Mouse (Mus musculus): ENCODE results near the gene Npepl1. TPM values are rescaled to one million over a fixed set of nuclear protein-coding genes. Genes with fewer than 3 reads are reported as not detected.

The Npepl1 gene
- polyA plus RNA-seq, 1 experiment = 50.6 TPM

DNA sequence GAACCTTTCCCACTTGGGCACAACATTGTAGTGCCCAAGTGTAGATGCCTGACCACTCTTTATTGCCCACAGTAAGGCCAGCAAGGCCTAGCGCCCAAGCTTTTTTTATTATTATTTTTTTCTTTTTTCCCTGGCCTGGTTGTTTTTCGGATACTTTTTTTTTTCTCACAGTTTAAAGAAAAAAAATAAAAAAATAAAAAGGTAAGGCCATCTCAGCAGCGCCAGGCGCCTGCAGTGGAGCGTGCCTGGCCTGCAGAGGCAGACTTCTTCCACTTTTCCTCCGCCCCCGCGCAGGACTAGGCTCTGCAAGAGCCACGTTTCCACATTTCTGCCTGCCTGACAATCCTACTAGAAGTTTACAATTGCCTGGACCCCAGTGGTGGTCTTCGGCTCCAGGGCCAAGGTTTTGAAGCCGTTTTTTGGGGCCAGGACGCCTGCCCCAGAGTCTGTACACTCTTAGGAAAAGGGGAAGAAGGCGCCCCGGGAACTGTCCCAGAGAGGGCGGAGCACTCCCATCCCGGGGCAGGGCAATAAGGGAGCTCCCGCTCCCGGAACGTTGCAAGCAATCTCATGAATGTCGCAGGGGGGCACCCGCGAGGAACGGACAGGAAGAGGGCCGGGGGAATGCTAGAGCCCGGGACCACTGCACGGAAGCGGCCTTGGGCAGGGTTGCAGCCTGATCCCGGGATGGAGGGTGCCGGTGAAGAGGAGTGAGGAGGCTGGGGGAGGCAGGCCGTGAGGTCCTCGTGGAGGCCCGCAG, 34.3 kb upstream of the Npepl1 start, which contains the start of gene Stx16:
Gene Stx16 (plus strand): TSS at position 636 of the 760 bp plus-strand sequence.
- H3K36me3 ChIP-seq (ENCODE audit: control insufficient read depth, insufficient read depth) = no peaks in the 10 kb centered on the region
- H3K27me3 ChIP-seq (ENCODE audit: control insufficient read depth, insufficient read depth, insufficient read length) = no peaks in the 10 kb centered on the region
- H3K79me2 ChIP-seq (ENCODE audit: control insufficient read depth, insufficient read depth) = peaks cover 48% of the 10 kb centered on the region
- H3K79me3 ChIP-seq (ENCODE audit: low read depth) = peaks cover 41% of the 10 kb centered on the region
- TF ChIP-seq FOSL1 (IDR thresholded peaks at IDR 0.05; ENCODE audit: insufficient read depth, low read length, poor library complexity, severe bottlenecking) = no peak
- TF ChIP-seq MYOG (IDR thresholded peaks at IDR 0.05; ENCODE audit: control insufficient read depth, extremely low read depth, insufficient read length) = no peak
- TF ChIP-seq USF1 (IDR thresholded peaks at IDR 0.05; ENCODE audit: low read depth) = no peak
- peak; percentile 82 for TF ChIP-seq MAX (IDR thresholded peaks at IDR 0.05)
- TF ChIP-seq MYOD1 (IDR thresholded peaks at IDR 0.05; ENCODE audit: control insufficient read depth, insufficient read length, low read depth) = no peak
- no peak for TF ChIP-seq CTCF (IDR thresholded peaks at IDR 0.05; ENCODE audit: control insufficient read depth, insufficient read depth, insufficient read length)
- no peak for TF ChIP-seq CEBPB (IDR thresholded peaks at IDR 0.05; ENCODE audit: low read depth)
- H3K4me3 ChIP-seq (ENCODE audit: insufficient read depth, poor library complexity, severe bottlenecking) = peak within 1 kb of the TSS; percentile 98
- peak within 1 kb of the TSS; percentile 77 for H3ac ChIP-seq (ENCODE audit: control insufficient read depth, insufficient read length, low read depth)

DNA sequence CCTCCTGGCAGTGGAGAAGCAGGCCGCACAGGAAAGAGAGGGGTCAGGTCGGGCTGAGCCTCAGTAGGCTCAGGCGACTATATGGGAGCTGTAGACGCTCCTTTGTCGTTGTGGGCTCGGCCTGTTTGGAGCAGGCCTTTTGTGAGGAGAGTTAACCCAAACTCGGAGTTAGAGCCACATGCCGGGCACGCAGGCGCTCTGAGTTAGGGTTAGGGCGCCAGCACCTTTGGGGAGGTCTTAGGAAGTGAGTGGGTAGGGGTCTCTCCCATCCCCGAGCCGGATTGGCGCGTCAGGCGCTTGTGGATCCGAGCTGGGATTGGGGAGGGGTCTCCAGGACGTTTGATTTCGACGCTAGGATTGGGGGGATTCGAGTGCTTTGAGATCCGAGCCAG, 33.7 kb upstream of the Npepl1 start:
- H3K36me3 ChIP-seq (ENCODE audit: control insufficient read depth, insufficient read depth) = no peaks in the 10 kb centered on the region
- peak overlapping the region; percentile 98 for H3K4me3 ChIP-seq (ENCODE audit: insufficient read depth, poor library complexity, severe bottlenecking)
- no peak for TF ChIP-seq MAX (IDR thresholded peaks at IDR 0.05)
- TF ChIP-seq CTCF (IDR thresholded peaks at IDR 0.05; ENCODE audit: control insufficient read depth, insufficient read depth, insufficient read length) = no peak
- TF ChIP-seq USF1 (IDR thresholded peaks at IDR 0.05; ENCODE audit: low read depth) = no peak
- no peak for TF ChIP-seq MYOG (IDR thresholded peaks at IDR 0.05; ENCODE audit: control insufficient read depth, extremely low read depth, insufficient read length)
- no peak for TF ChIP-seq CEBPB (IDR thresholded peaks at IDR 0.05; ENCODE audit: low read depth)
- TF ChIP-seq FOSL1 (IDR thresholded peaks at IDR 0.05; ENCODE audit: insufficient read depth, low read length, poor library complexity, severe bottlenecking) = no peak
- TF ChIP-seq MYOD1 (IDR thresholded peaks at IDR 0.05; ENCODE audit: control insufficient read depth, insufficient read length, low read depth) = no peak
- peaks cover 54% of the 10 kb centered on the region for H3K79me2 ChIP-seq (ENCODE audit: control insufficient read depth, insufficient read depth)
- peak overlapping the region; percentile 77 for H3ac ChIP-seq (ENCODE audit: control insufficient read depth, insufficient read length, low read depth)
- peaks cover 47% of the 10 kb centered on the region for H3K79me3 ChIP-seq (ENCODE audit: low read depth)
- no peaks in the 10 kb centered on the region for H3K27me3 ChIP-seq (ENCODE audit: control insufficient read depth, insufficient read depth, insufficient read length)

DNA sequence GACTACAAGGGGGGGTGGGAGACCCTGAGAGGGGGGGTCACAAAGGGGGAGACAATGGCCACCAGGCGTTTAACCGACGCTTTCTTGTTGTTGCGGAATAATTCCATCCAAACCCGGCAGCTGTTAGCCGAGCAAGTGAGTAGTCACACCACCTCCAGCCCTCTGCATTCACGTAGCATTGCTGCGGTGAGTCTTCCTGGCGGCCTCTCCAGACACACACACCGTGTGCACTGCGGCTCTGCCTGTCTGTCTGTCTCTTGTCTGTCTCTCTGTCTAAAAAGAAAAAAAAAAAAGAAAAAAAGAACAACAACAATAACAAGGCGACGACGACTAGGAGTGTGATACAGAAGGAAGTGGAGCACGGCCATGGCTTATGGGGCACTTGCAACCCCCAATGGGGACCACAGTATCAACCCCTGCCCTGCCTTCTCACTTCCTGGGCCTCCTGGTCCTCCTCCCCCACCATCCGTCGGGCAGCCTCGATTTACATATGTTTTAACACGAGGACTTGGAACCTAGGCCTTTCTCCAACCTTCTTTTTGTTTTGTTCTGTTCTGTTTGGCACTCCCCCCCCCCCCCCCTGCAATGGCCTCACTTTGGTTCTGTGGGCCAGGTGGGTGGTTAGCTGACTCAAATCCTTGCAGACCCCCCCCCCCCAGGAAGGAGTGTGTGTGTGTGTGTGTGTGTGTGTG, 33.0 kb upstream of the Npepl1 start:
- Histone ChIP-seq H3K36me3 (ENCODE audit: control insufficient read depth, insufficient read depth) (no peaks in the 10 kb centered on the region), H3K79me2 (ENCODE audit: control insufficient read depth, insufficient read depth) (peaks cover 61% of the 10 kb centered on the region), H3ac (ENCODE audit: control insufficient read depth, insufficient read length, low read depth) (peak overlapping the region; percentile 77), H3K27me3 (ENCODE audit: control insufficient read depth, insufficient read depth, insufficient read length) (no peaks in the 10 kb centered on the region), H3K79me3 (ENCODE audit: low read depth) (peaks cover 54% of the 10 kb centered on the region), H3K4me3 (ENCODE audit: insufficient read depth, poor library complexity, severe bottlenecking) (peak overlapping the region; percentile 98)
- TF ChIP-seq MYOG (IDR thresholded peaks at IDR 0.05; ENCODE audit: control insufficient read depth, extremely low read depth, insufficient read length) (no peak), MAX (IDR thresholded peaks at IDR 0.05) (no peak), CEBPB (IDR thresholded peaks at IDR 0.05; ENCODE audit: low read depth) (no peak), FOSL1 (IDR thresholded peaks at IDR 0.05; ENCODE audit: insufficient read depth, low read length, poor library complexity, severe bottlenecking) (no peak), MYOD1 (IDR thresholded peaks at IDR 0.05; ENCODE audit: control insufficient read depth, insufficient read length, low read depth) (no peak), CTCF (IDR thresholded peaks at IDR 0.05; ENCODE audit: control insufficient read depth, insufficient read depth, insufficient read length) (no peak), USF1 (IDR thresholded peaks at IDR 0.05; ENCODE audit: low read depth) (no peak)

DNA sequence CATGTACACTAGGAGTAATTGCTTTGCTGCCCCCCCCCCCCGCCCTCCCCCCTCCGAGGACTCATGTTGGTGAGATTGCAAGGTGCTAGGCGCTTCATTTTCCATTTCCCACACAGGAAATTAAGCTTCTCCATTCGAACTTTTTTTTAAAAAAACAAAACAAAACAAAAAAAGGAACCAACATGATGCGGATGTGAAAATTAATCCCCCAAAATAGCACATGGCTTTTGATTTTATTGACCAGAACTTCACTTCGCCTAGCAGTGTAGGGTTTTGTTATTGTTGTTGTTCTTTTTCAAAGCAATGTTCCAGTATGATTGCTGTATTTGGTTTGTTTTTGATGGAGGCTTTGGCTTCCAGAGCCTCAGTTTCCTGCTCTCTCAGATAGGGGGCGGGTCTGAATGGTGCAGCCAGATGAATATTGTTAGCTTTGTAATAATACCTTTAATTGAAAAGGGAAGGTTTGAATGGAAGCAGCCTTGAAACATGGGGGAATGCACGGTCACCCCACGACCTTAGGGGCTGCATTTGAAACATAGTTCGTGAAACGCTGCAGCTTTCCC, 32.3 kb upstream of the Npepl1 start:
- TF ChIP-seq CTCF (IDR thresholded peaks at IDR 0.05; ENCODE audit: control insufficient read depth, insufficient read depth, insufficient read length) (no peak), MYOG (IDR thresholded peaks at IDR 0.05; ENCODE audit: control insufficient read depth, extremely low read depth, insufficient read length) (no peak), MYOD1 (IDR thresholded peaks at IDR 0.05; ENCODE audit: control insufficient read depth, insufficient read length, low read depth) (no peak), CEBPB (IDR thresholded peaks at IDR 0.05; ENCODE audit: low read depth) (no peak), USF1 (IDR thresholded peaks at IDR 0.05; ENCODE audit: low read depth) (no peak), MAX (IDR thresholded peaks at IDR 0.05) (no peak)
- no peaks in the 10 kb centered on the region for H3K27me3 ChIP-seq (ENCODE audit: control insufficient read depth, insufficient read depth, insufficient read length)
- peak overlapping the region; percentile 98 for H3K4me3 ChIP-seq (ENCODE audit: insufficient read depth, poor library complexity, severe bottlenecking)
- no peak overlapping the region for H3ac ChIP-seq (ENCODE audit: control insufficient read depth, insufficient read length, low read depth)
- peaks cover 68% of the 10 kb centered on the region for H3K79me2 ChIP-seq (ENCODE audit: control insufficient read depth, insufficient read depth)
- H3K79me3 ChIP-seq (ENCODE audit: low read depth) = peaks cover 62% of the 10 kb centered on the region
- no peaks in the 10 kb centered on the region for H3K36me3 ChIP-seq (ENCODE audit: control insufficient read depth, insufficient read depth)

DNA sequence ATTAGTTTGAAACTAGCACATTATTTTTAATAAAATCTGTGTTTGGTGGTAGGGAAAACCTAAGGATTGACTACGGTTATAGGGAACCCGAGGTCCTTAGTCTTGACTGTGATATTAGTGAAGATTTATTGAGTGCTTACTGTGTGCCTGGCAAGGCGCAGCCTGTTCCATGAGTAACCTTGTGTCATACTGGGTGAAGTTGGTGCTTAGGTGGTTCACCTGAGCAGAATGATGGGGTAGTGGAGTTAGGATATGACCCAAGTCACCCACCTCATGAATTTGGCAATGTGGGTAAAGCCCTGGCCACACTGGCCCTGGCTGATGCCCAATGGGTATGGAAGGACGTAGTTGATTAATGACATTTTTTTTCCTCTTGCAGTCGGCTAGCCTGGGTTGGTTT, 28.3 kb upstream of the Npepl1 start:
- Histone ChIP-seq H3K27me3 (ENCODE audit: control insufficient read depth, insufficient read depth, insufficient read length) (no peaks in the 10 kb centered on the region), H3K79me3 (ENCODE audit: low read depth) (peaks cover 96% of the 10 kb centered on the region), H3K79me2 (ENCODE audit: control insufficient read depth, insufficient read depth) (peaks cover 100% of the 10 kb centered on the region), H3K4me3 (ENCODE audit: insufficient read depth, poor library complexity, severe bottlenecking) (no peak overlapping the region), H3ac (ENCODE audit: control insufficient read depth, insufficient read length, low read depth) (no peak overlapping the region), H3K36me3 (ENCODE audit: control insufficient read depth, insufficient read depth) (no peaks in the 10 kb centered on the region)
- TF ChIP-seq MAX (IDR thresholded peaks at IDR 0.05) = no peak
- TF ChIP-seq USF1 (IDR thresholded peaks at IDR 0.05; ENCODE audit: low read depth) = no peak
- TF ChIP-seq CTCF (IDR thresholded peaks at IDR 0.05; ENCODE audit: control insufficient read depth, insufficient read depth, insufficient read length) = no peak
- TF ChIP-seq CEBPB (IDR thresholded peaks at IDR 0.05; ENCODE audit: low read depth) = no peak
- TF ChIP-seq MYOD1 (IDR thresholded peaks at IDR 0.05; ENCODE audit: control insufficient read depth, insufficient read length, low read depth) = no peak
- no peak for TF ChIP-seq FOSL1 (IDR thresholded peaks at IDR 0.05; ENCODE audit: insufficient read depth, low read length, poor library complexity, severe bottlenecking)
- no peak for TF ChIP-seq MYOG (IDR thresholded peaks at IDR 0.05; ENCODE audit: control insufficient read depth, extremely low read depth, insufficient read length)
